Mouse (Mus musculus): Measurements from ENCODE around the gene Wdr74. TPM values are rescaled to one million over a fixed set of nuclear protein-coding genes. Genes with fewer than 3 reads are reported as not detected.

The Wdr74 gene
- 81.1 and 97.0 TPM in 2 replicates for polyA plus RNA-seq (2011; ENCODE audit: insufficient read depth, insufficient read length, low read depth, missing spikeins)

DNA sequence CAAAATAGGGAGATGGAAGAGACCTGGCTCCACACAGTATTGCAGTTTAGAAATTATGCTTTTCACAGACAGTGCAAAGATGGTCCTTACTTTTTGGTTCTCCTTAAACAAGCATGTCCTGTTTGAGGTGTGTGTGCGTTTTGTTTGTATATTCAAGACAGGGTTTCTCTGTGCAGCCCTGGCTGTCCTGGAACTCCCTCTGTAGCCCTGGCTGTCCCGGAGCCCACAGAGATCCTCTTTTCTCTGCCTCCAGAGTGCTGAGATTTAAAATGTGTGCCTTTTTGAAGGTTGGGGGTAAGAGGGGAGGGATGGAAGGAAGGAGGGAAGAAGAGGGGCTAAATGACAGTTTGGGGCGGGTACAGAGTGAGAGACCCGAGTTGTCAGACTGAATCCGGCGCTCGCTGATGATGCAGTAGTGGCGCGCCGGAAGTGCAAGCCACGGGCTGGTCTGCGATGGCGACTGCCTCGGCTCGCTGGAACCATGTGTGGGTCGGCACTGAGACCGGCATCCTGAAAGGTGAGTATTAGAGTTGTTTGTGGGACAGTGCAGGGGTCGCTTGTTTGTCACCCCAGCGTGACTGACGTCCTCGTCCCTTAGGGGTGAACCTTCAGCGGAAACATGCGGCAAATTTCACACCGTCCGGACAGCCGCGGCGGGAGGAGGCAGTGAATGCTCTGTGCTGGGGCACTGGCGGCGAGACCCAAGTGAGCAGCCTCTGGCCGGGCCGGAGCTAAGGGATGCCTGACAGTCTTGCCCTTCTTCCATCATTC lies at the start of gene Wdr74:
TSS of gene Wdr74 (plus strand) at position 439 of the 771 bp plus-strand sequence.
- Histone ChIP-seq H3K9me3 (replicated peaks; ENCODE audit: control insufficient read depth, insufficient read depth, low read length, poor library complexity, severe bottlenecking) (no peaks in the 10 kb centered on the region), H3K4me1 (ENCODE audit: control insufficient read depth, insufficient read depth, low read length) (no peaks in the 10 kb centered on the region), H3K36me3 (ENCODE audit: control insufficient read depth, insufficient read depth, low read length, poor library complexity, severe bottlenecking) (peaks cover 32% of the 10 kb centered on the region), H3K27me3 (ENCODE audit: control insufficient read depth, insufficient read depth, low read length, poor library complexity, severe bottlenecking) (no peaks in the 10 kb centered on the region), H3K4me3 (ENCODE audit: low read depth, low read length) (peak within 1 kb of the TSS; percentile 82), H3K27ac (ENCODE audit: insufficient read depth, low read length) (no peak within 1 kb of the TSS), H3K9ac (ENCODE audit: low read depth, poor library complexity, severe bottlenecking) (peak within 1 kb of the TSS; percentile 83)
- TF ChIP-seq CTCF (IDR thresholded peaks at IDR 0.05; ENCODE audit: low read depth, low read length) (no peak), POLR2A (IDR thresholded peaks at IDR 0.05; ENCODE audit: insufficient read depth, low read length) (peak; percentile 80)

DNA sequence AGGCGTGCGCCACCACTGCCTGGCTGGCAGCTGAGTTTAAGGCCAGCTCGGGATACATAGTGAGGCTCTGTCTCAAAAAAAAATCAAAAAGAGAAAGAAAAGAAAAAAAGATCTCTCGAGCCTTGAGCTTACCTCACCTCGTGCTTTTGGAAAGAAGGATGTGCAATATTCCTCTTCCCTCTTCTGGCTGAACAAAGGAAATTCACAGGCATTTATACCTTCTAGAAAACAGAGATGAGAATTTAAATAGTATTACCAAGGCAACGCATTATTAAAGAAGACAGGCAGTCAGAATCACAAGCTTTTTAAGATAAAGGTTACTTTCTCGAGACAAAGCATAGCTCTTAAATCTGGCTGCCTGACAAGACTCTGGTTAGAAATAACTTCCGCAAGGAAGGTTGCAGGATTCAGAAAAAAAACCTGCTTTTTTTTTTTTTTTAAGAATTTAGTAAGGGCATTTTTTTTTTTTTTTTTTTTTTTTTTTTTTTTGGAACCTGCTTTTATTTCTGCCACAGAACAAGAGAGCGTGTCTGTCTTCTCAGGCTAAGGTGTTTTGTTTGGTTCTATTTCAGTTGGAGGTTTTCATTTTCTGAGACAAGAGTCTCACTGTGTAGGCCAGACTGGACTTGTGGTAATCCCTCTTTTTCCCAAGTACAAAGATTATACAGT lies 43.6 kb upstream of the Wdr74 start:
- Histone ChIP-seq H3K9me3 (replicated peaks; ENCODE audit: control insufficient read depth, insufficient read depth, low read length, poor library complexity, severe bottlenecking) (no peaks in the 10 kb centered on the region), H3K36me3 (ENCODE audit: control insufficient read depth, insufficient read depth, low read length, poor library complexity, severe bottlenecking) (no peaks in the 10 kb centered on the region), H3K27ac (ENCODE audit: insufficient read depth, low read length) (peak overlapping the region; percentile 30; the same call in 1 of the 2 replicates), H3K4me3 (ENCODE audit: low read depth, low read length) (no peak overlapping the region), H3K9ac (ENCODE audit: low read depth, poor library complexity, severe bottlenecking) (no peak overlapping the region), H3K4me1 (ENCODE audit: control insufficient read depth, insufficient read depth, low read length) (peaks cover 6% of the 10 kb centered on the region), H3K27me3 (ENCODE audit: control insufficient read depth, insufficient read depth, low read length, poor library complexity, severe bottlenecking) (no peaks in the 10 kb centered on the region)
- TF ChIP-seq POLR2A (IDR thresholded peaks at IDR 0.05; ENCODE audit: insufficient read depth, low read length), result no peak
- TF ChIP-seq EP300 (IDR thresholded peaks at IDR 0.05; ENCODE audit: insufficient read depth, low read depth, low read length), result no peak
- TF ChIP-seq CTCF (IDR thresholded peaks at IDR 0.05; ENCODE audit: low read depth, low read length), result no peak

DNA sequence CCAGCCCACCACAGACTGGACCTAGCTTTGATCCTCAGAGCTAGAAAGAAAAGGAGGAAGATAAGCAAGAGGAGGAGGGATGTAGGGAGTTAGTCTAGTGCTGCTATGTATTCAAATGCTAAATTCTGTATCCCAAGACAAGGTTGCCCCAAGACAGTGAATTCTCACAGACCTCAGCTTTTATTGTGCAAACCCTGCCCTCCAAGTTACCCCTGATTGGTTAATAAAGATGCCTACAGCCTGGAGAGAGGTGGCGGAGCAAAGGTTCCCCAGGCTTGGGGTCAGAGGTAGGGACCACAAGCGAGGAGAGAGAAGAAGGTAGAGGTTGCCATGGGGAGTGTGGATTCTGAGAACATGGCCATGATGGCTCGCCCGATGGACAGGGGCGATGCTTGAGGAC lies 42.9 kb upstream of the Wdr74 start:
- no peaks in the 10 kb centered on the region for H3K36me3 ChIP-seq (ENCODE audit: control insufficient read depth, insufficient read depth, low read length, poor library complexity, severe bottlenecking)
- H3K27ac ChIP-seq (ENCODE audit: insufficient read depth, low read length), result peak overlapping the region; percentile 4
- H3K9me3 ChIP-seq (replicated peaks; ENCODE audit: control insufficient read depth, insufficient read depth, low read length, poor library complexity, severe bottlenecking), result no peaks in the 10 kb centered on the region
- H3K27me3 ChIP-seq (ENCODE audit: control insufficient read depth, insufficient read depth, low read length, poor library complexity, severe bottlenecking), result no peaks in the 10 kb centered on the region
- TF ChIP-seq POLR2A (IDR thresholded peaks at IDR 0.05; ENCODE audit: insufficient read depth, low read length) (no peak), EP300 (IDR thresholded peaks at IDR 0.05; ENCODE audit: insufficient read depth, low read depth, low read length) (peak; percentile 68; the same call in 1 of the 2 replicates)
- H3K4me1 ChIP-seq (ENCODE audit: control insufficient read depth, insufficient read depth, low read length), result peaks cover 6% of the 10 kb centered on the region
- H3K4me3 ChIP-seq (ENCODE audit: low read depth, low read length), result no peak overlapping the region
- no peak overlapping the region for H3K9ac ChIP-seq (ENCODE audit: low read depth, poor library complexity, severe bottlenecking)

DNA sequence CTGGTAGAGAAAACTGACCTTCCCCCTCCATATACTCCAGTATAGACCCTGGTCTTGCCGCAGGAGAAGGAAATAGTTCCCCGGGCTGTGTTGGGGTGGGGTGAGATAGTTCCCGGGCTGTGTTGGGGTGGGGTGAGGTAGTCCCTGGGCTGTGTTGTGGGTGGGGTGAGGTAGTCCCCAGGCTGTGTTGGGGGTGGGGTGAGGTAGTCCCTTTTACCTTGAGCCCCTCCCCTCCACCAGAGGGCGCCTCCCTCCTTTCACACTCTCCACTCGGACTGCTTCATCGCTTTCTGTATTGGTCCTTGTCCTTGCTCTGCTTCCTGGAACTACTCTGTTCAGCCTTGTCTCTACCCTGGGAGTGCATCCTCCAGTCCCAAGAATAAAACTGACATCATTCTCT lies 40.3 kb upstream of the Wdr74 start:
- Histone ChIP-seq H3K9me3 (replicated peaks; ENCODE audit: control insufficient read depth, insufficient read depth, low read length, poor library complexity, severe bottlenecking) (no peaks in the 10 kb centered on the region), H3K4me1 (ENCODE audit: control insufficient read depth, insufficient read depth, low read length) (peaks cover 6% of the 10 kb centered on the region), H3K27me3 (ENCODE audit: control insufficient read depth, insufficient read depth, low read length, poor library complexity, severe bottlenecking) (no peaks in the 10 kb centered on the region), H3K9ac (ENCODE audit: low read depth, poor library complexity, severe bottlenecking) (no peak overlapping the region), H3K4me3 (ENCODE audit: low read depth, low read length) (no peak overlapping the region), H3K27ac (ENCODE audit: insufficient read depth, low read length) (0 out of 2 replicates have a peak overlapping the region, but pooled peaks have one; percentile 65), H3K36me3 (ENCODE audit: control insufficient read depth, insufficient read depth, low read length, poor library complexity, severe bottlenecking) (no peaks in the 10 kb centered on the region)
- TF ChIP-seq CTCF (IDR thresholded peaks at IDR 0.05; ENCODE audit: low read depth, low read length) (peak; percentile 83), POLR2A (IDR thresholded peaks at IDR 0.05; ENCODE audit: insufficient read depth, low read length) (no peak), EP300 (IDR thresholded peaks at IDR 0.05; ENCODE audit: insufficient read depth, low read depth, low read length) (peak; percentile 79)

DNA sequence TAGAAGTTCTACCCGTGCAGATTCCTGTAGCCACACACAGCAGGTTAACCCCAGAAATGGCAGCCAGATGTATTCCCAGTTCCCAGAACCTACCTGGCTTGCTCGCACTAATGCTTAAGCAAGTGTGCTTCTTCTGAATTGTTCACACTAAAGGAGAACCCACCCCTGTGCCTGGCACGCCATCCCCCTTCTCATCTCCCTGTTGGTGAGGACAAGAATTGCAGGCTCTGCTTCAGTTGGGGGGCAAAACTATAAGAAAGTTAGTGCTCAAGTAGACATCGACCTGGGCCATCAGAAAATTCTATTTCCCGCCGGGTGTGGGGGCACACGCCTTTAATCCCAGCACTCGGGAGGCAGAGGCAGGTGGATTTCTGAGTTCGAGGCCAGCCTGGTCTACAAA lies 36.0 kb upstream of the Wdr74 start:
- Histone ChIP-seq H3K36me3 (ENCODE audit: control insufficient read depth, insufficient read depth, low read length, poor library complexity, severe bottlenecking) (no peaks in the 10 kb centered on the region), H3K4me3 (ENCODE audit: low read depth, low read length) (no peak overlapping the region), H3K4me1 (ENCODE audit: control insufficient read depth, insufficient read depth, low read length) (peaks cover 6% of the 10 kb centered on the region), H3K9me3 (replicated peaks; ENCODE audit: control insufficient read depth, insufficient read depth, low read length, poor library complexity, severe bottlenecking) (no peaks in the 10 kb centered on the region), H3K9ac (ENCODE audit: low read depth, poor library complexity, severe bottlenecking) (no peak overlapping the region), H3K27ac (ENCODE audit: insufficient read depth, low read length) (no peak overlapping the region), H3K27me3 (ENCODE audit: control insufficient read depth, insufficient read depth, low read length, poor library complexity, severe bottlenecking) (no peaks in the 10 kb centered on the region)
- TF ChIP-seq POLR2A (IDR thresholded peaks at IDR 0.05; ENCODE audit: insufficient read depth, low read length) (no peak), CTCF (IDR thresholded peaks at IDR 0.05; ENCODE audit: low read depth, low read length) (no peak), EP300 (IDR thresholded peaks at IDR 0.05; ENCODE audit: insufficient read depth, low read depth, low read length) (no peak)

DNA sequence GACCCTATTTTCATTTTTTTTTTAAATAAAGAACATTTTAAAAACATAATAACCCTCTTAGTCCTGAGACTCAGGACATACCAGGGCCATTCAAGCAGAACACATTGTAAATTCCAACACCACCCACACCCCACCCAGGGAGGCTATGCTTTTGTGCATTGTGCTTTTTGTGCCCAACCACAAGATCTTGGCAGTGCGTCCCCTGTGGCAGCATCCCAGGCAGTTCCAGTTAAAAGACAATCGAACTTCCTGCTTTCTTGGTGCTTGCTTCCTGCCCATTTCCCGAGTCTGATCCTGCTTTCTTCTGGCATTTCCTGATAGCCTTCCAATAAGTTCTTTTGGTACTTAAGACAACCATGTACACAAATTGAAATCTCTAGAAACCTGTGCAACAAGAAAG lies 33.2 kb upstream of the Wdr74 start:
- no peaks in the 10 kb centered on the region for H3K9me3 ChIP-seq (replicated peaks; ENCODE audit: control insufficient read depth, insufficient read depth, low read length, poor library complexity, severe bottlenecking)
- TF ChIP-seq CTCF (IDR thresholded peaks at IDR 0.05; ENCODE audit: low read depth, low read length) (no peak), EP300 (IDR thresholded peaks at IDR 0.05; ENCODE audit: insufficient read depth, low read depth, low read length) (0 out of 2 replicates have a peak, but pooled peaks have one; percentile 19), POLR2A (IDR thresholded peaks at IDR 0.05; ENCODE audit: insufficient read depth, low read length) (no peak)
- 0 out of 2 replicates have a peak overlapping the region, but pooled peaks have one; percentile 2 for H3K9ac ChIP-seq (ENCODE audit: low read depth, poor library complexity, severe bottlenecking)
- no peaks in the 10 kb centered on the region for H3K27me3 ChIP-seq (ENCODE audit: control insufficient read depth, insufficient read depth, low read length, poor library complexity, severe bottlenecking)
- H3K36me3 ChIP-seq (ENCODE audit: control insufficient read depth, insufficient read depth, low read length, poor library complexity, severe bottlenecking), result peaks cover 10% of the 10 kb centered on the region
- H3K4me1 ChIP-seq (ENCODE audit: control insufficient read depth, insufficient read depth, low read length), result peaks cover 3% of the 10 kb centered on the region
- no peak overlapping the region for H3K4me3 ChIP-seq (ENCODE audit: low read depth, low read length)
- H3K27ac ChIP-seq (ENCODE audit: insufficient read depth, low read length), result 0 out of 2 replicates have a peak overlapping the region, but pooled peaks have one; percentile 12
